Mouse (Mus musculus) right cerebral cortex, postnatal 36 days (tissue): ENCODE results near the gene Dis3l.

Source experiments
- DNase-seq, 2 experiments: peaks; one replicate each; pipeline ENCODE4 v3.0.0; 2022; ENCODE audit warnings: low spot score in 2 of 2, mixed read lengths in 1 of 2

The Dis3l gene

DNA sequence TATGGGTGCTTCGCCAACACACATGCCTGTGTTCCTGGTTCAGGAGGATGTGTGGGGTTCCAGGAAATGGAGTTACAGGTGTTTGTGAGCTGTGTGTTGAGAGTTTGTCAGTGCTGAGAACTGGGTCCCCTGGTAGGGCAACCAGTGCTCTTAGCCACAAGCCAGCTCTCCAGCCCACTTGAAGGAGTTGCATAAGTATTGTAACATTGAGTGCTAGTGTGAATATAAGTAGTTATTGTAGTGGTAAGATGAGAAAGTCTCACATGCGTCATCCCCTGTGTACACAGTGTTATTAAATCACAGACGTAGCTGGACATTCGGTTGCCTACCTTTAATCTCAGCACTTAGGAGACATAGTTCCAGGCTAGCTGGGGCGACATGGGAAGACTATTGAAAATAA lies 81.2 kb downstream of the Dis3l start:
- no peak for DNase-seq
